Mouse (Mus musculus): ENCODE data around the gene Lrrc28. TPM values are rescaled to one million over a fixed set of nuclear protein-coding genes. Genes with fewer than 3 reads are reported as not detected.
A peak's percentile ranks its signal among the peaks of the same experiment; 100 is the strongest.

Gene Lrrc28
- total RNA-seq, 2 experiments from 2014 or later: 36.9 to 38.1 TPM

DNA sequence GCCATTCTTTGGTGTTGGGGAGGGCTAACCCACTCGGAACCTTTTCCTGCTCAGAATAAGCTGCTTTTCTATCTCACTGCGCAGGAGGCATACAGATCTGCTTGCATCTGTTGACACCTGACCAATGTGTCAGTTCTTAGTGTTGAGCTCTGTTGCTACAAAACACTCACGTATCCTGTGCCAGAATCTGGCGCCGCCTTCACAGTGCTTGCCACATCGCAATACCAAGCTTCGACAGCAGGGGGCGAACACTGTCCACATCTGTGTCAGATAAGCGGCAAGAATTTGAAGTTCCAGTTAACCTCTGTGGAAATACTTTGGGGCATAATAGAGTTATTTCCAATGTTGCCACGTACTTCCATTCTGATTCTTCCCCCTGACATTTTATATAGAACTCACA lies 27.6 kb upstream of the Lrrc28 start:
- no peak overlapping the region for H3K4me3 ChIP-seq
- H3K27ac ChIP-seq: peak overlapping the region; percentile 74
- DNase-seq (ENCODE audit: extremely low spot score in 1 of 2, low spot score in 2 of 2): peak; percentile 91 to 98
- TF ChIP-seq CTCF (IDR thresholded peaks at IDR 0.05): peak; percentile 99
- intact Hi-C loops (cut with DNase I): loop anchor here (1.0 to 10.0 kb wide), 3 partner anchors 87 to 682 kb away; partner anchors contain the start of gene Synm

DNA sequence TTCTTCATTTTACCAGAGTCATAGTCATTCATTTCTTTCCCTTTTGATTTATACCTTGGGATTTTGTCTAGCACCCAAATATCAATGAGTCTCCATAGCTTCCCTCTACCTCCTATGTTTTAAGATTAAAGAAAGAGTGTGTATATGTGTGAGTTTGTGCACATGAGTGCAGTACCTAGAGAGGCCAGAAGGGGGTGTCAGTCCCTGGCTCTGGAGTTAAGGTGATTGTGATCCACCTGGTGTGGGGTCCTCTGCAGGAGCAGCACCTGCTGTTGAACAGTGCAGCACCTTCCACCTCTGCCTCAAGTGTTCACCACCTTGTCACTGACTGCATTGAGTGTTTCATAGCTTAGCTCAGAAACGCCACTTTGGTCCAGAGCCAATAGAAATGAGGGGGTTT lies 25.9 kb upstream of the Lrrc28 start:
- Histone ChIP-seq H3K27ac (no peak overlapping the region), H3K4me3 (no peak overlapping the region)
- TF ChIP-seq CTCF (IDR thresholded peaks at IDR 0.05): peak; percentile 36
- DNase-seq (ENCODE audit: extremely low spot score in 1 of 2, low spot score in 2 of 2): no peak
- intact Hi-C loops (cut with DNase I): loop anchor here (5.0 to 10.0 kb wide), 2 partner anchors 291 to 684 kb away; no protein-coding TSS in a partner anchor

DNA sequence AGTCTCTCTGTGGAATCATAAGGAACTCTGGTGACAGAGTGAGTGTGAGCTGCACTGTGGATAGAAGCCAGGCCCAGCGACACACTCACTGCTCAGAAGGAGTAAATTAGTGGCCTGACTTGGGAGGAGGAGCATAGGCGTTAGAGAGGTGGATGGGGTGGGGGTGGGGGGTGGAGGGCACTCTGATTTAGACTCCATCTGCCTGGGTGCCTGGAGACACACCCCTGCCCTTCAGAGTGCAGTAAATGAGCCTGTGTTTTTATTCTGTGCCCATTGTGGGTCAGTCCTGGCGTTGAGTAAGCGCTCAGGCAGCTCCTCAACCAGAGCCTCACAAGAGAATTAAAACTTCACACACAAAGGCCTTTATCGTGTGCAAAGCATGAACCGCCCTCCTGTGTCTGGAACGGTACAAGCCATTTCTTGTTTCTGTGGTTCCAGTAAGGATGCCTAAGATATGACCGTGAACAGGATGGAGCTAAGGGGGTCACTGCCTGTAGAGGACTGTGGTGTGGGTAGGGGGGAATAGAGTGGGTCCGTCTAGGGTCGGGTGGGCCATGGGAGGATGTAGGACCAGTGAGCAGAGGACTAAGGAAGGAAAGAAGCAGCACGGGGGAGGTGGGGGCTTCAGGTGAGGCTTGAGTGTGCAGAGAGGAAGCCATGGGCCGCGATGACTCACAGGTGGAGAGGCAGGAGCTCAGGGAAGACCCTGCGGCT lies 19.1 kb upstream of the Lrrc28 start:
- no peak overlapping the region for H3K4me3 ChIP-seq
- intact Hi-C loops (cut with DNase I): no loop called here
- DNase-seq (ENCODE audit: extremely low spot score in 1 of 2, low spot score in 2 of 2): no peak
- TF ChIP-seq CTCF (IDR thresholded peaks at IDR 0.05): no peak
- H3K27ac ChIP-seq: no peak overlapping the region

DNA sequence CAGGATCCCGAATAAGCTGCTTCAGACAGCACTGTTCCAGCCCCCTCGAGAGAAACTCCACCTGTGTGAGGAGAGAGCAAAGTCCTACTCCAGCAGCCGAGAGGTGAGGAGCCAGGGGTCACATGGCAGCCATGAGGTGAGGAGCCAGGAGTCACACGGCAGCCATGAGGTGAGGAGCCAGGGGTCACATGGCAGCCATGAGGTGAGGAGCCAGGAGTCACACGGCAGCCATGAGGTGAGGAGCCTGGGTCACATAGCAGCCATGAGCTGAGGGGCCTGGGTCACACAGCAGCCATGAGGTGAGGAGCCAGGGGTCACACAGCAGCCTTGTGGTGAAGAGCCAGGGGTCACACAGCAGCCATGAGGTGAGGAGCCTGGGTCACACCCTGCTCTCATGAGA lies 17.4 kb upstream of the Lrrc28 start:
- TF ChIP-seq CTCF (IDR thresholded peaks at IDR 0.05): no peak
- no peak overlapping the region for H3K4me3 ChIP-seq
- DNase-seq (ENCODE audit: extremely low spot score in 1 of 2, low spot score in 2 of 2): no peak
- intact Hi-C loops (cut with DNase I): no loop called here
- no peak overlapping the region for H3K27ac ChIP-seq

DNA sequence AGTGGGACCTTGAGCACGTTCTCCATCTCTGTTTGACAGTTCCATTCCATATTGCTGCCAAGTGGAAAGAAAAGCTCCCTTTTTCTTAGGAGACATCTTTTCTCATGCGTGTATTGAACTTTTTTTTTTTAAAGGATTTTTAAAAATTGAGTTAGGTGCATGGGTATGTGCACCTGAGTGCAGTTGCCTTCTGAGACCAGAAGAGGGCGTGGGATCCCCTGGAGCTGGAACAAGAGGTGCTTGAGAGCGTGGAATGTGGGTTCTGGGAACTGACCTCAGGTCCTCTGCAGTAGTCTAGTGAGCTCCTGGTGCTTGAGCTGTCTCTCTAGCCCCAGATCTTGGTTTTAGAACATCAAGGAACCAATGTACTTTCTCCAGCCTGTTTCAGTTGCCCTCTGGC lies 13.0 kb upstream of the Lrrc28 start:
- no peak for DNase-seq (ENCODE audit: extremely low spot score in 1 of 2, low spot score in 2 of 2)
- Histone ChIP-seq H3K4me3 (no peak overlapping the region), H3K27ac (no peak overlapping the region)
- intact Hi-C loops (cut with DNase I): no loop called here
- TF ChIP-seq CTCF (IDR thresholded peaks at IDR 0.05): no peak; the same call in 1 of the 2 replicates

DNA sequence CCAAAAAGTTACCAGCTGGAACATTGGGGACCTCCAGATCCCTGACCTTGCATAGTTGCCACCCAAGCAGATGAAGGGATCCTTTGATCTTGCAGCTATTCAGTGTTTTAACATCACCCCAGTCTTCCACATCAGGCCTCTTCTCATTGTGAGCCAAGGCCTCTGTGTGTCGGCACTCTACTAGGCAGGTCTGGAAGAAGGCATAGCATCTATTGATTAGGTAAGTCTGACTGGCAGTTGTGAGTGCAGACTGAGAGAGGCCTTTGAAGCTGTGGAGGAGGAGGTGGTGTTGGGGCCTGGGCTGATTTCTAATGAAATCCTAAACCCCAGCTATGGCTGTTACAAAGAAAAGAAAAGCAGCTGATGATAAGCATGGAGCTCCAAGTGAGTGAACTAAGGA lies 10.1 kb upstream of the Lrrc28 start:
- no peak for DNase-seq (ENCODE audit: extremely low spot score in 1 of 2, low spot score in 2 of 2)
- TF ChIP-seq CTCF (IDR thresholded peaks at IDR 0.05): no peak
- no peak overlapping the region for H3K4me3 ChIP-seq
- no peak overlapping the region for H3K27ac ChIP-seq
- intact Hi-C loops (cut with DNase I): no loop called here

DNA sequence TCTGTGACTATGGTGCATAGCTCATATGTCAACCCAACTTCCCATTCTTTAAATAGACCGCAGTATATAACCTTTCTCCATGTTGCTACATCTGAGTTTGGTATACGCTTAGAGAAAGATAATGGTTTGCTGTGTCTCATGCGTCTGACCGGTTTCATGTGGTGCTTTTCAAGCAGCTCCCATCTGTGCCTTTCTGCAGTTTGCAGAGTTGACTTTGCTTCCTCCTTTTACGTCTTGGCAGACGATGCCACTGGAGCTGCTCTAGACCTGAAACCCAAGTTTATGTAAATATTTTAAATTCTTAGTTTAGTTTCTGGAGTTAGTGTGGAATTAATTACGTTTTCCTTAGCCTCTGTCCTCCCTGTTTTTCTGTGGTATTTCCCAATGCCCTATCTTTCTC lies 9.6 kb upstream of the Lrrc28 start:
- no peak for DNase-seq (ENCODE audit: extremely low spot score in 1 of 2, low spot score in 2 of 2)
- no peak for TF ChIP-seq CTCF (IDR thresholded peaks at IDR 0.05)
- intact Hi-C loops (cut with DNase I): no loop called here
- H3K4me3 ChIP-seq: no peak overlapping the region
- no peak overlapping the region for H3K27ac ChIP-seq

DNA sequence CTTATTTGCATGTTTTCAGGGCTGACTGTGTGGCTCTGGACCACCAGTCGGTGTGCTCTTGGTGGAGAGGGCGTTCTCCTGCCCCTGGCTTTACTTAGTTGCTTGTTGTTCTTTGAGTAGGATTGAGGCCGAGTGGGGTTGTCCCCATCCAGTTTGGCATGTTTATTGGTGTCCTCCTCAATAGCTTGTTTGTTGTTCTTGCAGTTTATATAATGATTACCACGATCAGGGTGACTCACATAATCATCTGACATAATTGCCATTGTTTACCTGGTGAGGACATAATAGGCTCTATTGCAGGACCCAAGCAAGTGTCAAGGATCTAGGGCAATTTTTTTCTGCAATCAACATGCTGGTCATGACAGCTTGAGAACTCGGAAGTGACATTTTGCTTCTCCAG lies 7.1 kb upstream of the Lrrc28 start:
- Histone ChIP-seq H3K4me3 (no peak overlapping the region), H3K27ac (no peak overlapping the region; the same call in 1 of the 2 replicates)
- no peak for TF ChIP-seq CTCF (IDR thresholded peaks at IDR 0.05)
- no peak for DNase-seq (ENCODE audit: extremely low spot score in 1 of 2, low spot score in 2 of 2)
- intact Hi-C loops (cut with DNase I): no loop called here

DNA sequence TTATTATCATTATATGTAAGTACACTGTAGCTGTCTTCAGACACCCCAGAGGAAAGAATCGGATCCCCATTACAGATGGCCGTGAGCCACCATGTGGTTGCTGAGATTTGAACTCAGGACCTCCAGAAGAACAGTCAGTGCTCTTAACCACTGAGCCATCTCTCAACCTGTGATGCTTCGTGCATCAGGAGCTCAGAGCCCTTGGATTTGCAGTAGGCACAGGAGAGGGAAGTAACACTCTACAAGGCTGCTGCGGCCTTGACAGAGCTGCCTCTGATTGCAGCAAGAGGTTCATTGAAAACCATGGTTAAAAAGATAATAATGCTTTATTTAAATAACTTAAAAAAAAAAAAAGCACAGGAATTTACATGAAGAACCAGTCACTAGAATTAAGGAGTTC lies 3.3 kb upstream of the Lrrc28 start:
- intact Hi-C loops (cut with DNase I): no loop called here
- TF ChIP-seq CTCF (IDR thresholded peaks at IDR 0.05): no peak
- no peak overlapping the region for H3K27ac ChIP-seq
- DNase-seq (ENCODE audit: extremely low spot score in 1 of 2, low spot score in 2 of 2): no peak
- H3K4me3 ChIP-seq: no peak overlapping the region

DNA sequence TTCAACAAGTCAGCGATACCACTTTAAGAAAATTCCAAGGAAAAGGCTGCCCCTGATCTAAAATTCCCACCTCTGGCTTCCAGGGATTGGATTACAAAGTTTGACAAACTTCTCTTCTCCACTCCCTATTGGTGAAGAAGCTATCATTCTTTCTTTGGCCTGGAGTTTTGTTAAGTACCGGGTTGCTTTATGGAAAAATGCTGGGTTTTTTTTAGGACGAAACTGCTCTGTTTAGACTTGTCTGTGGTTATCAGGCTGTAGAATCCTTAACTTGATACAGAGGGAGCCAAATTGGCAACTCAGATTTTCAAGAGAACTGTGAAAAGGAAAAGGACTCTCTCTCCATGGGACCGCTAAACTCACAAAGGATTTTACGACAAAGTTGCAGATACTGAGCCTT lies 2.2 kb upstream of the Lrrc28 start, which contains the start of gene Ttc23:
Ttc23 (plus strand) TSS at position 134 of the 400 bp plus-strand sequence.
- intact Hi-C loops (cut with DNase I): no loop called here
- H3K27ac ChIP-seq: peak within 1 kb of the TSS; percentile 29; the same call in 1 of the 2 replicates
- peak within 1 kb of the TSS; percentile 35 for H3K4me3 ChIP-seq
- no peak for TF ChIP-seq CTCF (IDR thresholded peaks at IDR 0.05)
- DNase-seq (ENCODE audit: extremely low spot score in 1 of 2, low spot score in 2 of 2): no peak

DNA sequence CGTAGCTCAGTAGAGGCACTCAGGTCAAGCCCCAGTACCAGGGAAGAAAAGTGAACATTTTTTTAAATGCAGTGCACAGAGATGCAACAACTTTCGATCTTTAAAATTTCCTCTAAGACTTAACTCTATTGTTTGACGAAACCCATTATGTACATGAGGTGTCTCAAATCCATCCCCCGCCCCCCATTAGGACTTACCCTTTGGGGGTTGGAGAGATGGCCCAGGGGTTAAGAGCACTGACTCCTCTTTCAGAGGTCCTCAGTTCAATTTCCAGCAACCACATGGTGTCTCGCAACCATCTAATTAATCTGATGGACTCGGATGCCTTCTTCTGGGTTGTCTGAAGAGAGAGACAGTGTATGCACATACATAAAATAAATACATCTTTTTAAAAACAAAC lies 1.1 kb upstream of the Lrrc28 start:
- peak overlapping the region; percentile 79 for H3K27ac ChIP-seq
- intact Hi-C loops (cut with DNase I): no loop called here
- no peak for TF ChIP-seq CTCF (IDR thresholded peaks at IDR 0.05)
- no peak for DNase-seq (ENCODE audit: extremely low spot score in 1 of 2, low spot score in 2 of 2)
- H3K4me3 ChIP-seq: peak overlapping the region; percentile 83

DNA sequence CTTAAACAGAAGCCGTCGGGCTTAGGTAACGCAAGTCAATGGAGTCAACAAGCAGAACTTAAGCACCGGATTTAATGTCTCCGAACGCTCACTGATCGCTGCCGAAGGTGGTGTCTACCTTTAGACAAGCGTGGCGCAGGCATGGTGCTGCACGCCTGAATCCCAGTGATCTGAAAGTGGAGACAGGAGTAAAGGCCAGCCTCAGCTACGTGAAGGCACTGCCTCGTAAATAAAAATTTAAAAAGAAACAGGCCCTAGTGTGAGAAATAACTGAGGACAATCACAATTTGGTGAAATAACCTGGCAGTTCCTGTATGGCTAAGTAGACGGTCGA lies 580 bp upstream of the Lrrc28 start:
- peak overlapping the region; percentile 79 for H3K27ac ChIP-seq
- H3K4me3 ChIP-seq: peak overlapping the region; percentile 83
- intact Hi-C loops (cut with DNase I): no loop called here
- DNase-seq (ENCODE audit: extremely low spot score in 1 of 2, low spot score in 2 of 2): no peak
- TF ChIP-seq CTCF (IDR thresholded peaks at IDR 0.05): no peak

DNA sequence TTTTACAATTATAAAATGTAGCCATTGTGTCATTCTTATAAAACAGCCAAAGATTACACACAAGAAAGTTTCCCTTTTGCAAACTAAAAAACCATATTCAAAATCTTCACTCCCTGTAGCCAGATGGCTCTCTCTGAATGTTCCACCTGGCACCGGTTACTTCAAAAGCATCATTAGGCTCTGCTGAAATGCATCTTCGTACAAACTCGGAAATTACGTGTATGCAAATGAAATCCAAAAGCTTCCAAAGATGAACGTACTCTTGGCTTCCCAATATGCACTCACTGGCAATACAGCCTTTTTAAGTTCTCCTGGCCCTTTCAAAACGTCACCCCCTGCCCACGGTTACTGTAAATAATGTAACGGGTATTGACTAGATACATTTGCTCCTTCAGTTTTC lies 777 bp downstream of the Lrrc28 start:
- intact Hi-C loops (cut with DNase I): no loop called here
- Histone ChIP-seq H3K27ac (peak overlapping the region; percentile 93; the same call in 1 of the 2 replicates), H3K4me3 (peak overlapping the region; percentile 83)
- TF ChIP-seq CTCF (IDR thresholded peaks at IDR 0.05): no peak
- no peak for DNase-seq (ENCODE audit: extremely low spot score in 1 of 2, low spot score in 2 of 2)
